Mouse (Mus musculus) adrenal gland, postnatal 10 days (tissue): Measurements from ENCODE around the gene Nprl3. TPM values are rescaled to one million over a fixed set of nuclear protein-coding genes. Genes with fewer than 3 reads are reported as not detected.
A peak's percentile ranks its signal among the peaks of the same experiment; 100 is the strongest.
"Not testable (repeated sequence)": the region's sequence is repeated elsewhere in the genome, so short reads cannot be mapped to it uniquely, and the experiment has no call there.

ENCODE experiments used
- DNase-seq: peaks from one replicate; pipeline ENCODE4 v3.0.0; 2021; ENCODE audit warnings: mixed read lengths
- total RNA-seq, 2 experiments: library from RNA; stranded (reverse); gene quantifications; 2 replicates each; pipeline ENCODE4 v1.2.3; 2021

Nprl3 gene
- total RNA-seq, 2 experiments from 2014 or later: 36.9 to 50.1 TPM

DNA sequence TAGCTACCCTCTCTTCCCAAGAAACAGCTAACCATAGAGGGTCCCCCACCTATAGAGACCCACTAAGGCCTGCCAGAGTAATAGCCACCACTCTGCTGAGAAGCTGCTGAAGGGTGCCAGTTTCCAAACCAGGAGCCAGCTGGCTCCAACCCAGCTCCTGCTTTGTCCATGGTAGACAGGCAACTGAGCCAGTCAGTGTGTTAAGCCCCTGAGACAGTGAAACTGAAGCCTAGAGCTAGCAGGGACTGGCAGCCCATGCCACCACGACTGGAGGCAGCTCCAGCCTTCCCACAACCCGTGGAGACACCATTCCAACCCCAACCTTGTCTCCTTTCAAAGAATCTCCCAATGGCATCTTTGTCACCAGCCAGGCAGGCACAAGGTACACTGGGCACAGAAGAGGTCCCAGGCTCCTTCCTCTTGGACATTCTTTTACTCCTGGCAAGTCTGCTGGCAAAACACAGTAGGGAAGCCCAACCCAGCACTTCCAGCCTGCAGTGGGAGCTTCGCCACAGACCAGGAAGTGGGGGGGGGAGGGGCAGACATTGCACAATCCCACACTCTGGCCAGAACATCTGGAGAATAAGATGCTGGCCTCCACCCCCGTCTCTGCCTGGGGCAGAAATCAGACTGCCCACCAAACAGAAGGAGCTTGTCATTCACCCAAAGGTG is 42.9 kb downstream of the Nprl3 start:
- peak; percentile 90 for DNase-seq

DNA sequence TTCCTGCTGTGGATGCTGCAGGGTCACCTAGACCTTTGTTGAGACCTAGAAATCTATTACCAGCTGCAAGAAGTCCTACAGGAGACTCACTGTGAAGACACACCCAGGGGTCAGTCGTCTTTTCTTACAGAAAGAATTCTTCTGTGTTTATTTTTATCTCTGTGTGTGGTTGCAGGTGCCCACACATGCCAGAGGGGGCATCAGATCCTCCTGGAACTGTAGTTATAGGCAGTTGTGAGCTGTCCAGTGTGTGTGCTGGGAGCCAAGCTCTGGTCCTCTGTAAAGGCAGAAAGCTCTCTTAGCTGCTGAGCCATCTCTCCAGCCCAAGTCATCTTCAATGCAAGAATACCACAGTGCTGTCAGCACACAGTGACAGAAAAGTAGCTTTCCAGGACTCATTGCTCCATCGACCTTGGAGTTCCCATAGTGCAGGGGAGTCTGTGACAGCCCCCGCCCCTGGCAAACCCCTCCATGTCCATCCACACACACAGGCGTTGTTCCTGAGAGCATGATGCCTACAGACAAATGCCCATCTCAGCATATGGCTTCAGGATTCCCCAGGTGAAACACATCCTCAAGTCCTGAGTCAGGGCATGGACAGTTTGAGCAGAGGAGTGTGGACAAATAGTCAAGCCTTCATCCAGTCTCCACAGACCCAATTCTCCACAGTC is 44.1 kb downstream of the Nprl3 start:
- no peak for DNase-seq

DNA sequence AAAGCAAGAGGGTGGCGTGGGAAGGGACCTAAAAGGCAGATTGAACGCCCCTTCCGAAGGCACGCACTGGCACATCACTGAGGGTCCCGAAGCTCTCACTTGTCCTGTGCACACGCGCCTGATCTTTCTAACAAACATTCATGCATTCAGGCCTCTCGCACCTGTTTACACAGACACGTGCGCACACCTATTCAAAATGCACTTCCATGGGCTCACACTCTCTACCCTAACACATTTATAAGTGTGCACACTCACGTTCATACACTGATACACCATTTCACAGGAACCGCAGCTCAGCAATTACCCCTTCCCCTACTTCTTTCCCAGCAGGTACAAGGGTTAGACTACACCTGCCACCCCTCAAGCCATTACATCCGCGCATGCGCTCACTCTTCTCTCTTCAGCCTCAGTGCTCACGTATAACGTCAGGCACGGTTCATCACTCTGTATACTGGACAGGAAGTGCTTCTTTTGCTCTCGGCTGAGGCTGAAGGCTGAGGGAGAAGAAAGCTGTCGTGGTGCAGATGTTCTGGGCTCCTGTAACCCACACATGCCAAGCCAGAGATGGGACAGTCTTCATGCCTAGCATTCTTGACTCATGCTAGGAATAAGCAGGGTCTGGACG is 44.8 kb downstream of the Nprl3 start:
- no peak for DNase-seq

DNA sequence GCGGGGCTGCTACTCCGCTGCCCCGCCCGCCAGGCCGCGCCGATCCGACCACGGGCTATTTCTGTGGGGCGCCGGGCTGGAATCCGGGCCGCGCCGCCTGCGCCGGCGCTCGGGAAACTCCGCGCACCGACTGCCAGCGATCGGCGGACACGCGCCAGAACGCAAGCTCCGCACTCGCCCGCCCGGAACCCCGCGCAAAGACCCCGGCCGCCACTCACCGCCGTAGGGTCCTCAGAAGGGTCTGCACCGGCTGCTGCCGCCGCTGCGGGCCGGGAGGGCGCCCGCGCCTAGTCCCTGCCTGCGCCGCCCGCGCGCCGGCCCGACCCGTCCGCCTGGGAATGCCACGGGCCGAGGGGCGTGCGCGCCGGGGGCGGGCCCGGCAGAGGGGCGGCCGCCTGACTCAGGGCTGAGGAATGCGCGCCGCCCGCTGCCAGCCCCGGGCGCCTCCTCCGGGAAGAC is 45.5 kb downstream of the Nprl3 start, which contains the start of gene Rhbdf1:
TSS of gene Rhbdf1 (minus strand) at position 350 of the 459 bp plus-strand sequence.
- DNase-seq: peak; percentile 83

- peak; percentile 72 for DNase-seq
Observed at GRCm38 (mm10) chr11:32221225-32221950, 46.1 kb downstream of the Nprl3 start.

DNA sequence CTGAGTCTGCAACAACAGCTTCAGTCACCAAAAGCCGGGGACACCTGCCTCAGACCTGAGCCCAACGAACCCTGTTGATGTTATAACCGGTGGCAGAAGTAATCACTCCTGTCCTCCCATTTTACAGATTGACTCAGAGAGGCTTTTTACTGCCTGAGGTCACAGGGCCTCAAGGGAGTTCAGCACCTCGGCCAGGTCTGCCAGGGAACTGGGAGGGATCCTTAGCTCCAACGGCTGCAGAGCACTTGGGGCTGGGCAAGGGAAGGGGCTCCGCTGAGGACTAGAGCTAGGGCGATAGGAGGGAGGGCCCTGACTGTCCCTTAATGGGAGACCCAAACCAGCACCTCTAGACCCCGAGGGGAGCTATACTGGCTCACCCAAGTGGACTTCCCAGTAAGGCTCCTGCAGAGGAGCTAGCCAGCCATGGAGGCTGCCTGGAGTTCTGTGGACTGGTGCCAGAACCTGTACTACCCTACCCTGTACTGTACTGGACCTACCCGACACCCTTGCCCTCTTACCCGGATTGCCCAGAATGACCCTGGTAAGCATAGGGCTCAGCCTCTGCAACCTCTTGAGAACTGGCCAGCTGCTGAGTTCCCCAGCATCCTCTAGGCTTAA is 46.8 kb downstream of the Nprl3 start:
- no peak for DNase-seq

- no peak for DNase-seq
Observed at GRCm38 (mm10) chr11:32219287-32219686, 48.2 kb downstream of the Nprl3 start.

DNA sequence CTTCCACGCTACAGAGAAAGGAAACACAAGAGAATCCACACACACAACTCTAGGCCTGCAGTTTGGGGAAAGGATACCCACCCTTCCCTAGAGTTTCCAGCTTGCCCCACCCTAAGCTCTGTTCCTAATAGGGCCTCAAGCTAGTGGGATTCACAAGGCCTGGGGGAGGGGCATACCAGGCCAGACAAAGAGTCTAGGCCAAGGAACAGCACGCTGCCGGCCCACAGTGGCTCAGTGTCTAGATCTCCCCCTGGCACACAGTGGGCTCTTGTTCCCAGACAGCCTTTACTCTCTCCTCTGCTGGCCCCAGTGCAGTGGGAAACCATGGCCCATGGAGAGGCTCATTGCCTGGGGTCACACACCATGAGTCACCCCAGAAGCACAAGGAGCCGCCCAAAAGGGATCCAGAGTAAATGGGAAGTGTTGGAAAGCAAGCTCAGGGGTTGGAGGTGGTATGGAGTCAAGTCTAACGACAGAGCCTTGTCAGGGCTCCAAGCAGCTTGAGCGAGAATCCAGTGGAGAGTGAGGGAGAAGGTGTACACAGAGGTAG is 48.9 kb downstream of the Nprl3 start:
- DNase-seq: no peak

GRCm38 (mm10) chr11:32216851-32217250 is 50.7 kb downstream of the Nprl3 start:
- DNase-seq: peak; percentile 85

DNA sequence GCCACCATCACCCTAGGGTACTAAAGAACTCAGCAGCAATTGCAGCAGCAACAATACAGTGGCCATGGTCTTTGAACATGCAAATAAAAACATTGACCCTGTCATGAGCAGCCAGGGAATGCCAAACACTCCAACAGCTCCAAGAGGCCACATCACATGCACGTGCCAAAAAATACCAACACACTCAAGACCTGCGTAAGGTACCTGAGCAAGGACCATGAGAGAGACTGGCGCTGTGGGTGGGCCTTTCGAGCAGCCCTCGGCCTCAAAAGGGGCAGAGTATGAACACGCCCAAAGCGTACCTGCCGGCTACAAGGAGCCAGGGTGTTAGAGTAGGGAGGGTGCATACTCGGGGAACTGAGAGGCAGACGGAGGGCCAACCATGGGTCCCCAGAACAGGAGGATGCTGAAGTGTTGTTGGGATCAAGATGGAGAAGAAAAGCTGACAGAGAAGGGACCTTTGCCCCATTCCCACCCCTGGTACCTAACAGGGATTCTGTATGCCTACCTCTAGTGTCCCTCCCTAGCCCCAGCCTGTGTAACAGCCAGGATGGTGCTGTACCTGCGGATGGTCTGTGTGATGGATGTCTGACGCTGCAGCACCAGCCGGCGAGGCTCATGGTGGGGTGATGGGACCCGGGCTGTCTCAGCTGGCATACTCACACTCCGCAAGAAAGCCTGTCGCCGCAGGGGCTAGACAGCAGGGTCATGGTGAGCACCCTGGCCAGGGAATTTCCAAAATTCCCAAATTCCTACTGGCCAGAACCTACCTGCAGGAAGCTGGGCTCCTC is 51.9 kb downstream of the Nprl3 start:
- DNase-seq: no peak

- DNase-seq: no peak
Observed at GRCm38 (mm10) chr11:32210623-32211022, 56.9 kb downstream of the Nprl3 start.

DNA sequence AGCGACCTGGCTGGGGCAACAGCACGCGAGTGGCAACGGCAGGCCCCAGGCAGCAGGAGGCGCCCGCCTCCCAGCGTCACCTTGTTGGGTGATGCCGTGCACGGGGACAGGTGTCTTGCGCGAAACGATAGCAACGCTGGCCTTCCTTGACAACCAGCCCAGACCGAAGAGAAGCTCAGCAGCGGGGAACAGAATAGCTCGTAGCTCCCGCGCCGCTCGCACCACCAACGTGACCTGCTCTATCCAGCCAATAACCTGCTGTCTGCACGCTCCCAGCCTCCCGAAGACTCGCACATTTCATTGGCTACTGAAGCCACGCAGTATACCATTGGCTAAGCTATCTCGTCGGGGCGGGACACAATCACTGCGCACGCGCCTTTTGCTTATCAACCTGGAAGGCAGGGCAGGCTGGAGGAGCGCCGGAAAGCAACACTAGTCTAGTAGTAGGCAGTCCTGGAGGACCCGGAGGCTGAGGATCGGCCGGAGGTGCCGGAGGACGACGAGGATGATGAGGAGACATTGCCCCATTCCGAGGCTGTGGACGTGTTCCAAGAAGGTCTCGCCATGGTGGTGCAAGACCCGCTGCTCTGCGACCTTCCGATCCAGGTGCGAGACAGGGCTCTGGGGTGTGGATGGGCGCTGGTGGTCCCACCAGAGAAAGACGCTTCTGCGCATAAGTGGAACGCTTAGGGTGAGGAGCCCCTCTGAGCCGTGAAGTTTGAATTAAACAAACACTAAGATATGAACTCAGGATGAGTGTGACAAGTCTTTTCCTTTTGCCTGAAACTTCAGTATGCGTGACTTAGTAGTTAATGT is 62.2 kb downstream of the Nprl3 start, which contains the start of gene Snrnp25:
TSS of gene Snrnp25 (plus strand) at position 358 of the 816 bp plus-strand sequence.
- DNase-seq: peak; percentile 96

DNA sequence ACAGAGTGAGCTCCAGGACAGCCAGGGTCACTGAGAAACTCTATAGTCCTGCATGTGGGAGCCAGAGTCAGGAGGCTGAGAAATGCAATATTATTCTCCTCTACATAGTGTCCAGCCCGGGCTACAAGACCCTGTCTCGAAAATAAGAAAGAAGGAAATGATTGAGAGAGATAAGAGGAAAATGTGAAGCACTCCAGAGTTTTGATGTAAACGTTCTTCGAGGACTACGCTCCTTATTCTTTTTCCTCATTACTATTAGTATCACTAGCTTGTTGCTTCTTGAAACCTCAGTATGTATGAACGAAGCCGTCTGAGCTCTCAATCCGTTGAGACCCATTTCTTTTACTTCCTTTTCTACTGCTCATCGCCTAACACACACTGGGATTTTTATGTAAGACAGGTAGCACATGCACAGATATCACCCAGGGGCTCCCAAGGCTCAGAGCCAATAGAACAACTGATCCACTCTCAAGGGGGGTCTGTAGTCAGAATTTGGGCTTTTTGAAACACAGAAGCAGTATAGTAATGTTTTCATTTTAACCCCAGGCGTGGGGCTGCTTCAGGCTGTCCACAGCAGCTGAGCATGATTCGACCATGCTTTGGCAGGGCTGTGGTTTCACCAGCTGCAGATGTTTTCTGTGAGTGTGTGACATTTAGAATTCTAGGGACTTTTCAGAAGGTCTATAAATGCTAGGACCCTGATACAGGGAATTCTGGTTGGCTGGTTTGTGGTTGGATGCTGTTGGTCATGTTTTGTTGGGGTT is 65.4 kb downstream of the Nprl3 start:
- DNase-seq: no peak

DNA sequence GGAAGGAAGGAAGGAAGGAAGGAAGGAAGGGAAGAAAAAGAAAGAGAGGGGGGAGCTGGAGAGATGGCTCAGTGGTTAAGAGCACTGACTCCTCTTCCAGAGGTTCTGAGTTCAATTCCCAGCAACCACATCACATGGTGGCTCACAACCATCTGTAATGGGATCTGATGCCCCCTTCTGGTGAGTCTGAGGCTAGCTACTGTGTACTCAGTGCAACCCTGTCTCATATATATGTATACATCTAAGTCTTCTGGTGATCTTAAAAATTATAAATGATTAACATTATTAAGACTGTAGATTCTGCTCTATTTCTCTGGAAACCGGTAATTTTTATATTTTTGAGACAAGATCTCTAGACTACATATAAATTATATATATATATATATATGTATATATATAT is 66.5 kb downstream of the Nprl3 start:
- DNase-seq: not testable (repeated sequence)

GRCm38 (mm10) chr11:32200075-32200601 is 67.4 kb downstream of the Nprl3 start, which contains the start of gene Il9r:
TSS of gene Il9r (minus strand) at chr11:32200279.
- DNase-seq: peak; percentile 48

DNA sequence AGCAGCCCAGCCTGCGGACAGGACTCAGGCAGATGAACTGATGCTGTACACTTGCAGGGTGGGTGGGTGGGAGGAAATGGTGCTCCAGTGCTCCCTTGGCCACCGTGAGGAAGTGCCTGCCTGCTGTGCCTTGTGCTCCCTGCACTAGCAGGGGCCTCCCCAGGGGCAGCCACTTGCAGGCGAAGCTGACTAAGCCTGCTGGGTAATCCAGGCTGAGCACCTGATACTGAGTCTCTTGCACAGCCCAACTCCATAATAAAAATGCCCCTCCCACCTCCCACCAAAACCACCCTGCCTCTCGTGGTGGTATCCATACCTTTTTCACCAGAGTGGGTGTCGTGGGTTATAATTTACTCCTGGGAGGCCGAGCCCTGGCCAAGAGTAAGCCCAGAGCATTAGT is 68.3 kb downstream of the Nprl3 start:
- no peak for DNase-seq

DNA sequence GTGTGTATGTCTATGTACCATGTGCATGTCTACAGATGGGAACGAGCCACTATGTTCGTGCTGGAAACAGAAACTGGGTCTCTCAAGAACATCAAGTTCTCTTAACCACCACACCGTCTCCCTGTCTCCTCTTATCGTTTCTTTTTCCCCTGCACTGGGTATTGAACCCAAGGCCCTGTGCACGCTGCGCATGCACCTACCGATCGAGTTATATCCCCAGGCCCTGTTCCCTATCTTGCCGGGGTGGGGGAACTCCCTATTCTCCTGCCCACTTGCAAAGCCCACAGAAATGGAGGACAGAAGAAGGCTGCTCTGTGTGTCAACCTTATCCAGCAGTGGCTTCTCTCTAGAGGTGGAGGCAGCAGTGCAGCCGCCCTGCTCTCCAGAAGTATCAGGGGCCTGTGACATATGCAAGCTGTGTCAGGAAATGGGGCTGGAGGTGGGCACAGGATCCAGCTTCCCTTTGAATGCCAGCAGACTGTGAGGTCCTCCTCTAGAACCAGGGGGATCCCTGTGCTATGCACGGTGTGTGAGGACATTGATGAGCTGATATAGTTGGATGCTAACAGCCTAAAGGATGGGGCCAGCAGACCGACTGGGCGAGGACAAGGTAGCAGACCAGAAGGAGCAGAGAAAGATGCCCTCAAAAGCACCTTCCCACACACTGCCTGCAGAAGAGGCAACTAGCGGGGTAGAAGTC is 69.1 kb downstream of the Nprl3 start:
- no peak for DNase-seq

GRCm38 (mm10) chr11:32197766-32198165 is 69.7 kb downstream of the Nprl3 start:
- no peak for DNase-seq
